Mouse (Mus musculus) embryonic facial prominence, embryonic 13.5 days (tissue): ENCODE data around the gene Phb. TPM values are rescaled to one million over a fixed set of nuclear protein-coding genes. Genes with fewer than 3 reads are reported as not detected.

ENCODE experiments used
- ATAC-seq: fragments of 200-750 bp; cut with Nextera tagmentation; 2 replicates; pipeline ENCODE4 v1.8.0; 2017; ENCODE audit warnings: low read depth; ENCODE audit not compliant: insufficient number of reproducible peaks, insufficient read depth, low FRiP score, low TSS enrichment
- H3K27ac ChIP-seq: fragments of 300-500 bp; sonication (generic); 2 replicates; pipeline ENCODE4 v1.5.1; 2015; ENCODE audit warnings: moderate library complexity, mild to moderate bottlenecking, inconsistent platforms
- H3K27me3 ChIP-seq: fragments of 300-500 bp; sonication (generic); 2 replicates; pipeline ENCODE4 v1.6.1; 2015; ENCODE audit warnings: mild to moderate bottlenecking, inconsistent platforms
- H3K36me3 ChIP-seq: fragments of 300-500 bp; sonication (generic); 2 replicates; pipeline ENCODE4 v1.6.1; 2015; ENCODE audit warnings: mild to moderate bottlenecking, inconsistent platforms
- H3K4me1 ChIP-seq: fragments of 300-500 bp; sonication (generic); 2 replicates; pipeline ENCODE4 v1.6.1; 2015; ENCODE audit warnings: inconsistent platforms
- H3K4me2 ChIP-seq: fragments of 300-500 bp; sonication (generic); 2 replicates; pipeline ENCODE4 v1.6.1; 2015; ENCODE audit warnings: moderate library complexity, mild to moderate bottlenecking, inconsistent platforms
- H3K4me3 ChIP-seq: fragments of 300-500 bp; sonication (generic); 2 replicates; pipeline ENCODE4 v1.5.1; 2015; ENCODE audit warnings: mild to moderate bottlenecking, inconsistent platforms
- H3K9ac ChIP-seq: fragments of 300-500 bp; sonication (generic); 2 replicates; pipeline ENCODE4 v1.6.1; 2015; ENCODE audit warnings: mild to moderate bottlenecking, inconsistent platforms
- H3K9me3 ChIP-seq: fragments of 300-500 bp; sonication (generic); 2 replicates; pipeline ENCODE4 v1.6.1; 2016; ENCODE audit warnings: inconsistent platforms
- WGBS: fragments of 180-500 bp; shearing (Covaris S2); methylation state at CpG from one replicate; pipeline ENCODE4 v1.1.7; 2015; ENCODE audit warnings: mixed read lengths; 5-methylcytosine and 5-hydroxymethylcytosine counted together
- polyA plus RNA-seq: library from polyadenylated mRNA; unstranded; fragments of >200 nt; fragmentation: Nextera tagmentation; extraction: Ambion mirVana; gene quantifications from 2 replicates; pipeline ENCODE4 v1.2.1, GENCODE M21; 2015

Gene Phb
- 209 and 218 TPM in 2 replicates for polyA plus RNA-seq

- ATAC-seq: peak; percentile 93
- Histone ChIP-seq H3K9me3 (no peaks in the 10 kb centered on the region), H3K27ac (peak within 1 kb of the TSS; percentile 9; the same call in 1 of the 2 replicates), H3K9ac (peak within 1 kb of the TSS; percentile 79), H3K4me3 (peak within 1 kb of the TSS; percentile 62), H3K4me2 (peak within 1 kb of the TSS; percentile 88), H3K27me3 (no peaks in the 10 kb centered on the region), H3K36me3 (peaks cover 34% of the 10 kb centered on the region), H3K4me1 (peaks cover 13% of the 10 kb centered on the region)
- 2% methylated on average over 25 of the region's 25 CpGs for WGBS
Measured at GRCm38 (mm10) chr11:95666529-95667149, at the start of gene Phb. Gene Phb (plus strand): TSS chr11:95666957.

- H3K4me3 ChIP-seq: no peak overlapping the region
- ATAC-seq: no peak
- no peak overlapping the region for H3K4me2 ChIP-seq
- no peaks in the 10 kb centered on the region for H3K9me3 ChIP-seq
- peaks cover 63% of the 10 kb centered on the region for H3K4me1 ChIP-seq
- H3K27me3 ChIP-seq: no peaks in the 10 kb centered on the region
- no peaks in the 10 kb centered on the region for H3K36me3 ChIP-seq
- H3K9ac ChIP-seq: no peak overlapping the region
- H3K27ac ChIP-seq: peak overlapping the region; percentile 17; the same call in 1 of the 2 replicates
- 55% methylated on average over 19 of the region's 19 CpGs for WGBS
Measured at GRCm38 (mm10) chr11:95617785-95618465, 48.8 kb upstream of the Phb start.

- Histone ChIP-seq H3K27ac (no peak overlapping the region), H3K9me3 (no peaks in the 10 kb centered on the region), H3K27me3 (0 out of 2 replicates have a peak, but pooled peaks cover 4% of the 10 kb centered on the region), H3K4me1 (peaks cover 53% of the 10 kb centered on the region), H3K9ac (no peak overlapping the region), H3K4me2 (no peak overlapping the region), H3K4me3 (no peak overlapping the region), H3K36me3 (no peaks in the 10 kb centered on the region)
- WGBS: 90% methylated on average over 3 of the region's 3 CpGs
- no peak for ATAC-seq
Measured at GRCm38 (mm10) chr11:95619081-95619480, 47.7 kb upstream of the Phb start.

GRCm38 (mm10) chr11:95619886-95620444, 46.8 kb upstream of the Phb start:
- no peak for ATAC-seq
- H3K9ac ChIP-seq: no peak overlapping the region
- H3K4me3 ChIP-seq: no peak overlapping the region
- peaks cover 44% of the 10 kb centered on the region for H3K4me1 ChIP-seq
- no peak overlapping the region for H3K4me2 ChIP-seq
- H3K9me3 ChIP-seq: no peaks in the 10 kb centered on the region
- WGBS: 85% methylated on average over 5 of the region's 5 CpGs
- no peaks in the 10 kb centered on the region for H3K36me3 ChIP-seq
- 0 out of 2 replicates have a peak, but pooled peaks cover 4% of the 10 kb centered on the region for H3K27me3 ChIP-seq
- no peak overlapping the region for H3K27ac ChIP-seq

GRCm38 (mm10) chr11:95621010-95621409, 45.7 kb upstream of the Phb start:
- Histone ChIP-seq H3K4me3 (no peak overlapping the region), H3K9ac (no peak overlapping the region), H3K4me1 (peaks cover 38% of the 10 kb centered on the region), H3K9me3 (no peaks in the 10 kb centered on the region), H3K36me3 (no peaks in the 10 kb centered on the region), H3K4me2 (no peak overlapping the region), H3K27me3 (0 out of 2 replicates have a peak, but pooled peaks cover 4% of the 10 kb centered on the region), H3K27ac (no peak overlapping the region)
- no peak for ATAC-seq
- 41% methylated on average over 4 of the region's 4 CpGs for WGBS

- Histone ChIP-seq H3K9me3 (no peaks in the 10 kb centered on the region), H3K4me3 (no peak overlapping the region), H3K9ac (0 out of 2 replicates have a peak overlapping the region, but pooled peaks have one; percentile 27), H3K36me3 (no peaks in the 10 kb centered on the region), H3K27ac (peak overlapping the region; percentile 19; the same call in 1 of the 2 replicates), H3K27me3 (0 out of 2 replicates have a peak, but pooled peaks cover 4% of the 10 kb centered on the region), H3K4me1 (peaks cover 36% of the 10 kb centered on the region), H3K4me2 (0 out of 2 replicates have a peak overlapping the region, but pooled peaks have one; percentile 12)
- ATAC-seq: no peak
- 26% methylated on average over 9 of the region's 9 CpGs for WGBS
Measured at GRCm38 (mm10) chr11:95621541-95622130, 45.1 kb upstream of the Phb start.

- Histone ChIP-seq H3K4me2 (0 out of 2 replicates have a peak overlapping the region, but pooled peaks have one; percentile 12), H3K9me3 (no peaks in the 10 kb centered on the region), H3K9ac (0 out of 2 replicates have a peak overlapping the region, but pooled peaks have one; percentile 27), H3K36me3 (no peaks in the 10 kb centered on the region), H3K4me1 (peaks cover 29% of the 10 kb centered on the region), H3K4me3 (no peak overlapping the region), H3K27ac (0 out of 2 replicates have a peak overlapping the region, but pooled peaks have one; percentile 19), H3K27me3 (0 out of 2 replicates have a peak, but pooled peaks cover 4% of the 10 kb centered on the region)
- peak; percentile 38; the same call in 1 of the 2 replicates for ATAC-seq
- WGBS: 44% methylated on average over 8 of the region's 8 CpGs
Measured at GRCm38 (mm10) chr11:95622426-95622825, 44.3 kb upstream of the Phb start.

- Histone ChIP-seq H3K9ac (no peak overlapping the region), H3K27ac (peak overlapping the region; percentile 85), H3K36me3 (no peaks in the 10 kb centered on the region), H3K27me3 (0 out of 2 replicates have a peak, but pooled peaks cover 8% of the 10 kb centered on the region), H3K4me3 (no peak overlapping the region), H3K4me2 (no peak overlapping the region), H3K9me3 (no peaks in the 10 kb centered on the region), H3K4me1 (peaks cover 54% of the 10 kb centered on the region)
- ATAC-seq: no peak
- WGBS: 83% methylated on average over 6 of the region's 6 CpGs
Measured at GRCm38 (mm10) chr11:95630558-95630957, 36.2 kb upstream of the Phb start.

GRCm38 (mm10) chr11:95631301-95631700, 35.5 kb upstream of the Phb start:
- no peaks in the 10 kb centered on the region for H3K9me3 ChIP-seq
- H3K9ac ChIP-seq: no peak overlapping the region
- H3K27me3 ChIP-seq: 0 out of 2 replicates have a peak, but pooled peaks cover 8% of the 10 kb centered on the region
- H3K4me1 ChIP-seq: peaks cover 51% of the 10 kb centered on the region
- H3K4me2 ChIP-seq: 0 out of 2 replicates have a peak overlapping the region, but pooled peaks have one; percentile 16
- H3K27ac ChIP-seq: peak overlapping the region; percentile 85
- peak; percentile 66; the same call in 1 of the 2 replicates for ATAC-seq
- WGBS: 35% methylated on average over 4 of the region's 4 CpGs
- H3K36me3 ChIP-seq: no peaks in the 10 kb centered on the region
- H3K4me3 ChIP-seq: no peak overlapping the region

GRCm38 (mm10) chr11:95632474-95632873, 34.3 kb upstream of the Phb start:
- Histone ChIP-seq H3K4me1 (peaks cover 51% of the 10 kb centered on the region), H3K4me2 (no peak overlapping the region), H3K9ac (0 out of 2 replicates have a peak overlapping the region, but pooled peaks have one; percentile 11), H3K27me3 (0 out of 2 replicates have a peak, but pooled peaks cover 8% of the 10 kb centered on the region), H3K9me3 (no peaks in the 10 kb centered on the region), H3K36me3 (no peaks in the 10 kb centered on the region), H3K4me3 (no peak overlapping the region), H3K27ac (peak overlapping the region; percentile 85)
- 50% methylated on average over 6 of the region's 6 CpGs for WGBS
- ATAC-seq: no peak

GRCm38 (mm10) chr11:95633512-95634000, 33.2 kb upstream of the Phb start:
- Histone ChIP-seq H3K4me2 (no peak overlapping the region), H3K4me3 (no peak overlapping the region), H3K4me1 (peaks cover 51% of the 10 kb centered on the region), H3K9ac (no peak overlapping the region), H3K27ac (no peak overlapping the region), H3K36me3 (no peaks in the 10 kb centered on the region), H3K27me3 (0 out of 2 replicates have a peak, but pooled peaks cover 2% of the 10 kb centered on the region), H3K9me3 (no peaks in the 10 kb centered on the region; the same call in 1 of the 2 replicates)
- no peak for ATAC-seq
- 75% methylated on average over 2 of the region's 2 CpGs for WGBS
